Mouse (Mus musculus): ENCODE measurements at regions not wholly inside any gene's neighbourhood (a gene's known extent, or its start where the extent isn't known, plus 50 kb on each side); places are given as distances from the start of the nearest gene placed in this dataset.
A peak's percentile ranks its signal among the peaks of the same experiment; 100 is the strongest.

- no peaks in the 10 kb centered on the region for H3K36me3 ChIP-seq (ENCODE audit: control insufficient read depth, insufficient read depth, low read length)
- H3K9me3 ChIP-seq (replicated peaks; ENCODE audit: control insufficient read depth, low read length): no peaks in the 10 kb centered on the region
- no peak overlapping the region for H3K4me2 ChIP-seq (ENCODE audit: low read length)
- no peak overlapping the region for H3K27ac ChIP-seq (ENCODE audit: low read depth, low read length)
- ATAC-seq (no peak), DNase-seq (ENCODE audit: low spot score) (peak; percentile 23)
- no peak overlapping the region for H3K9ac ChIP-seq (ENCODE audit: low read length)
- H3K4me1 ChIP-seq (ENCODE audit: control insufficient read depth, insufficient read depth, low read length): no peaks in the 10 kb centered on the region
- 37% methylated on average over 5 of the region's 5 CpGs for WGBS
- H3K4me3 ChIP-seq (ENCODE audit: low read depth, low read length): no peak overlapping the region
- peaks cover 9% of the 10 kb centered on the region; the same call in 1 of the 2 replicates for H3K27me3 ChIP-seq (replicated peaks; ENCODE audit: control insufficient read depth, insufficient read depth, low read length)
Observed at GRCm38 (mm10) chrX:57923836-57924235, 98.7 kb upstream of the Zic3 start.

- no peaks in the 10 kb centered on the region for H3K27me3 ChIP-seq (replicated peaks; ENCODE audit: control insufficient read depth, insufficient read depth, low read length)
- WGBS: 65% methylated on average over 3 of the region's 3 CpGs
- no peaks in the 10 kb centered on the region for H3K9me3 ChIP-seq (replicated peaks; ENCODE audit: control insufficient read depth, low read length)
- no peaks in the 10 kb centered on the region for H3K4me1 ChIP-seq (ENCODE audit: control insufficient read depth, insufficient read depth, low read length)
- ATAC-seq: no peak
- H3K4me3 ChIP-seq (ENCODE audit: low read depth, low read length): no peak overlapping the region
- DNase-seq (ENCODE audit: low spot score): no peak
- no peak overlapping the region for H3K4me2 ChIP-seq (ENCODE audit: low read length)
- H3K36me3 ChIP-seq (ENCODE audit: control insufficient read depth, insufficient read depth, low read length): no peaks in the 10 kb centered on the region
- no peak overlapping the region for H3K27ac ChIP-seq (ENCODE audit: low read depth, low read length)
- H3K9ac ChIP-seq (ENCODE audit: low read length): no peak overlapping the region
Observed at GRCm38 (mm10) chrX:57935621-57936020, 86.9 kb upstream of the Zic3 start.

GRCm38 (mm10) chrX:57938248-57938836, 84.2 kb upstream of the Zic3 start:
- H3K4me1 ChIP-seq (ENCODE audit: control insufficient read depth, insufficient read depth, low read length): no peaks in the 10 kb centered on the region
- no peaks in the 10 kb centered on the region for H3K9me3 ChIP-seq (replicated peaks; ENCODE audit: control insufficient read depth, low read length)
- H3K27ac ChIP-seq (ENCODE audit: low read depth, low read length): no peak overlapping the region
- no peak overlapping the region for H3K4me2 ChIP-seq (ENCODE audit: low read length)
- peak; percentile 64 for DNase-seq (ENCODE audit: low spot score)
- no peak overlapping the region for H3K4me3 ChIP-seq (ENCODE audit: low read depth, low read length)
- no peak overlapping the region for H3K9ac ChIP-seq (ENCODE audit: low read length)
- ATAC-seq: peak; percentile 77
- H3K27me3 ChIP-seq (replicated peaks; ENCODE audit: control insufficient read depth, insufficient read depth, low read length): no peaks in the 10 kb centered on the region
- no peaks in the 10 kb centered on the region for H3K36me3 ChIP-seq (ENCODE audit: control insufficient read depth, insufficient read depth, low read length)
- 29% methylated on average over 6 of the region's 6 CpGs for WGBS

DNA sequence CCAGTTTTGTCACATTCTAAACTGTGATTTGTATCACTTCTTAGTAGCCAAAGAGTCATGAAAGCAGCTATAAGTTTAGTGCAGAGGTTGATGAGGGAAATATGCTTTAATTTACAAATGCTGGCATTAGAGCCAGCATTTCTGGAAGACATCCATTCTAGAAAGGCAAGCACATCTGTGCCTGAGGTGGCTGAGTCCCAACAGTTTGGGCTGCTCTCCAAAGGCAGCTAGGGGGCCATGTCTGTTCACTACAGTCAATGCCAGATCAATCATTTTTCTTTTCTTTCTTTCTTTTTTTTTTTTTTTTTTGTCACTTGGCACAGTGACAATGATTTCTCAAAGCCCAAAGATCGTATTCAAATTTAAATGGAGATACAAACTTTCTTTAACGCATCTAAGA, 71.6 kb upstream of the Zic3 start:
- ATAC-seq (no peak), DNase-seq (ENCODE audit: low spot score) (peak; percentile 43)
- 47% methylated on average over 2 of the region's 2 CpGs for WGBS
- no peak overlapping the region for H3K4me3 ChIP-seq (ENCODE audit: low read depth, low read length)
- H3K4me1 ChIP-seq (ENCODE audit: control insufficient read depth, insufficient read depth, low read length): no peaks in the 10 kb centered on the region
- no peaks in the 10 kb centered on the region for H3K27me3 ChIP-seq (replicated peaks; ENCODE audit: control insufficient read depth, insufficient read depth, low read length)
- H3K4me2 ChIP-seq (ENCODE audit: low read length): no peak overlapping the region
- no peak overlapping the region for H3K9ac ChIP-seq (ENCODE audit: low read length)
- H3K36me3 ChIP-seq (ENCODE audit: control insufficient read depth, insufficient read depth, low read length): no peaks in the 10 kb centered on the region
- H3K27ac ChIP-seq (ENCODE audit: low read depth, low read length): no peak overlapping the region
- no peaks in the 10 kb centered on the region for H3K9me3 ChIP-seq (replicated peaks; ENCODE audit: control insufficient read depth, low read length)

GRCm38 (mm10) chrX:57951301-57951700, 71.2 kb upstream of the Zic3 start:
- ATAC-seq (no peak), DNase-seq (ENCODE audit: low spot score) (no peak)
- Histone ChIP-seq H3K36me3 (ENCODE audit: control insufficient read depth, insufficient read depth, low read length) (no peaks in the 10 kb centered on the region), H3K4me2 (ENCODE audit: low read length) (no peak overlapping the region), H3K27me3 (replicated peaks; ENCODE audit: control insufficient read depth, insufficient read depth, low read length) (no peaks in the 10 kb centered on the region), H3K9me3 (replicated peaks; ENCODE audit: control insufficient read depth, low read length) (no peaks in the 10 kb centered on the region), H3K9ac (ENCODE audit: low read length) (no peak overlapping the region), H3K4me1 (ENCODE audit: control insufficient read depth, insufficient read depth, low read length) (no peaks in the 10 kb centered on the region), H3K27ac (ENCODE audit: low read depth, low read length) (no peak overlapping the region), H3K4me3 (ENCODE audit: low read depth, low read length) (no peak overlapping the region)
- 56% methylated on average over 3 of the region's 3 CpGs for WGBS

DNA sequence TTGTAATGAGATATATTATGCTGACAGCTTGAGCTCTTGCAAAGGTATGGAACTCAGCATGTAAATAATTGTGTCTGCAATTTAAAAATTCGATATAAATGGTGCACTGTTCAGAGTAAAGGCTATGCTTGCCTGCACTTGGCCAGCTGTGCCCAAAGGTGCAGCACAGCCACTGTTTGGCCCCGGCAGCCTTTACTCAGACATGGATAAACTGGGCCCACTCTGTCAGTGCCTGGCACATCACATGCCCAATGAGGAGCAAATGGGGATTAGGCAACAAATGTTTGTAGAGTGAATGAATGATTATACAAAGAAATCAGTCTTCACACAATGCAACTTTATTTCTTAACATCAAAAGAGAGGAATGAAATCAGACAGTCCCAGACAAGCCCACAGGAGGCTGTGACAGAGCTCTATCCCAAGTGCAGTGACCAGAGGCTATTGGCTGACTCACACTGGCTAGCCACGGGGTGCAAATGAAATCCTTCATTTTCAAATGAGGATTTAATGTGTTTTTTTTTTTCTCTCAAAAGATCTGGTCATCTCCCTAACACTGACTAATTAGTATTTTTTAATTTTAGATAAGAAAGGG, 67.8 kb upstream of the Zic3 start:
- WGBS: 22% methylated on average over 3 of the region's 3 CpGs
- H3K9me3 ChIP-seq (replicated peaks; ENCODE audit: control insufficient read depth, low read length): no peaks in the 10 kb centered on the region
- DNase-seq (ENCODE audit: low spot score): peak; percentile 7
- H3K27me3 ChIP-seq (replicated peaks; ENCODE audit: control insufficient read depth, insufficient read depth, low read length): no peaks in the 10 kb centered on the region
- H3K4me1 ChIP-seq (ENCODE audit: control insufficient read depth, insufficient read depth, low read length): no peaks in the 10 kb centered on the region
- no peaks in the 10 kb centered on the region for H3K36me3 ChIP-seq (ENCODE audit: control insufficient read depth, insufficient read depth, low read length)
- ATAC-seq: 0 out of 2 replicates have a peak, but pooled peaks have one; percentile 55
- H3K4me2 ChIP-seq (ENCODE audit: low read length): no peak overlapping the region
- H3K27ac ChIP-seq (ENCODE audit: low read depth, low read length): no peak overlapping the region
- H3K9ac ChIP-seq (ENCODE audit: low read length): no peak overlapping the region
- no peak overlapping the region for H3K4me3 ChIP-seq (ENCODE audit: low read depth, low read length)
